Mouse (Mus musculus): ENCODE results near the gene Notch1.

DNA sequence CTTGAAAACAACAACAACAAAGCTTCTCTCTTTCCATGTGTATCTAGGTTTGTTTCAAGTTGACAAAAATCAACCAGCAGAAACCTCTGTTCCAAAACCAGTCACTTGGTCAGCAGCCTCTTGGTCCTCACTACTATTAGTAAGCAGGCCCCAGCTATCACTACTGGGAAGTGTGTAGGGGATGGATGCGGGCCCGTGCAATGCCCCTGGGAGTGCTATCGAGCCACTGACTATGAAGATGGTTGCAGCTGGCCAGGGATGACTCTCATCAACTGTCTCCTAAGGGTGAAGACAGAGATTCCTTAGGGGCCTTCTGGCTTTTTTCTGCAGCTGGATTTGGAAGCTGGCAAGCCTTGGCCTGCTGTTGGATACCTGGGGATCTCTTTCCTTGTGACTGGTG lies 13.4 kb upstream of the Notch1 start:
- TF ChIP-seq GATA1 (IDR thresholded peaks at IDR 0.05; ENCODE audit: borderline replicate concordance, low read length) (no peak), CTCF (IDR thresholded peaks at IDR 0.05; ENCODE audit: low read depth, low read length) (no peak)
